7 mouse cellular contexts compared by ENCODE assay signal in the genomic region with DNA sequence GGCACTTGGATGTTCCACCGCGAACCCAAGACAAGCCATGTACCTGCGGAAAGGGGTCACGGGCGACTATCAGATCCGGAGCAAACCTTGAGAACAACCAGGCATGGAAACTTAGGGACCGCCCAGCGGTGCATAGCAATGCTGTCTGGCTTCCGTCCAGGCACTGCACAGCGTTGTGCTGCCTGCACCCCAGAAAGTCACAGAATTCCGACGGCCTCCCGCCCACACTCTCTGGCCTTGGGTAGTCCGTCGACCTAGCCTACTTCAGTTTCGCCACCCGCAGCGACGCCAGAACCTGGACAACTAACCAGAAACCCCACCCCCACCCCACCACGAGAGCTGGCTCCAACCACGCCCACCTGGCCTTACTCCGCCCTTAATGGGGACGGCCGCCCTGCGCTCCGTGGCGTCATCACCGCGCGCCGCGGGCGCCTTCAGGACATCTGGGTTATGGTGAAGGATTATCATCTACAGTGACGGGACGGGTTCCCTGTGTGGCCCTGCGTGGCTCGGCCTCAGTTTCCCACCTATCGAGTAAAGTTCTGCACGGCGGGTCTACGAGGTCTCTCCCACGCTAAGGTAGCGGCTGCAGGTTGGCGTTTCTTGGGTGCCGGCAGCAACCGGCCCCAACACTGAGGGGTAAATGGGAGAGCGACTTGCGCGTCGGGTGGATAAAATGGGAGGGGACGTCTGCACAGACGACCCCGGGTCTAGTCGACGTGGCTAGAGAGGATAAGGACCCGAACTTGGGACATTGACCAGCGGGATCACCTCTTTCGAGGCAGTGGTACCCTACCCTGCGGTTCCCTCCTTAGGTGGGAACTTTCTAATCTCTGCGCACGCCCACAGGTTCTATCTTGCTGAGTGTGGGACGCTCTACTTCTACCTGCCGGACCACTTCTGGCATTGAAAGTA. TPM values are rescaled to one million over a fixed set of nuclear protein-coding genes. Genes with fewer than 3 reads are reported as not detected.
DNase-seq lines count a peak whose midpoint lies in the region; ATAC-seq lines count a peak whose summit lies in the region.

Gene Mrpl55, plus strand, starts transcription at position 406 of the 915 bp plus-strand sequence.

- no peaks in the 10 kb centered on the region for H3K9me3 ChIP-seq in intestine, embryonic 14.5 days (ENCODE audit: control insufficient read depth, low read length)
- no peaks in the 10 kb centered on the region for H3K9me3 ChIP-seq in midbrain, embryonic 11.5 days (ENCODE audit: control insufficient read depth, low read length)

- H3K4me1 ChIP-seq in intestine, embryonic 14.5 days (replicated peaks; ENCODE audit: control insufficient read depth, insufficient read depth, low read length) = peaks cover 14% of the 10 kb centered on the region
- peaks cover 4% of the 10 kb centered on the region; the same call in 1 of the 2 replicates for H3K4me1 ChIP-seq in midbrain, embryonic 11.5 days (ENCODE audit: control insufficient read depth, insufficient read depth, low read length)

- H3K4me3 ChIP-seq in intestine, embryonic 14.5 days (ENCODE audit: low read depth, low read length) = peak within 1 kb of the TSS; percentile 79
- peak within 1 kb of the TSS; percentile 84 for H3K4me3 ChIP-seq in midbrain, embryonic 11.5 days (ENCODE audit: low read depth, low read length)

- H3K27ac ChIP-seq in intestine, embryonic 14.5 days (ENCODE audit: low read depth) = peak within 1 kb of the TSS; percentile 71
- no peak within 1 kb of the TSS for H3K27ac ChIP-seq in midbrain, embryonic 11.5 days (ENCODE audit: low read depth, low read length)

- peak within 1 kb of the TSS; percentile 70 for H3K9ac ChIP-seq in intestine, embryonic 14.5 days (ENCODE audit: low read length)
- H3K9ac ChIP-seq in midbrain, embryonic 11.5 days (ENCODE audit: low read length) = peak within 1 kb of the TSS; percentile 75

- H3K36me3 ChIP-seq in intestine, embryonic 14.5 days (ENCODE audit: control insufficient read depth, insufficient read depth, low read length) = peaks cover 44% of the 10 kb centered on the region
- H3K36me3 ChIP-seq in midbrain, embryonic 11.5 days (ENCODE audit: control insufficient read depth, insufficient read depth, low read length) = peaks cover 2% of the 10 kb centered on the region; the same call in 1 of the 2 replicates

- H3K27me3 ChIP-seq in intestine, embryonic 14.5 days (replicated peaks; ENCODE audit: control insufficient read depth, insufficient read depth, low read length) = no peaks in the 10 kb centered on the region
- no peaks in the 10 kb centered on the region for H3K27me3 ChIP-seq in midbrain, embryonic 11.5 days (ENCODE audit: control insufficient read depth, insufficient read depth, low read length)

- peak within 1 kb of the TSS; percentile 97 for H3K4me2 ChIP-seq in intestine, embryonic 14.5 days (ENCODE audit: low read length)
- peak within 1 kb of the TSS; percentile 86 for H3K4me2 ChIP-seq in midbrain, embryonic 11.5 days

- peak; percentile 94 to 96 for DNase-seq in adrenal gland, adult (ENCODE audit: inconsistent age in 2 of 2, low spot score in 1 of 2)
- peak; percentile 97 for DNase-seq in embryo, embryonic 10 days (ENCODE audit: low spot score)
- DNase-seq in gastrocnemius, postnatal 14 days = peak; percentile 97
- peak; percentile 99 for DNase-seq in intestine, embryonic 14.5 days (ENCODE audit: low spot score)
- DNase-seq in left cerebral cortex, postnatal 36 days (ENCODE audit: low spot score in 2 of 2) = peak; percentile 92
- DNase-seq in midbrain, embryonic 11.5 days (ENCODE audit: low spot score, missing footprints) = peak; percentile 99
- DNase-seq in skeletal muscle tissue, adult 2 months (ENCODE audit: low read depth, low spot score) = peak; percentile 95

- under 1% methylated on average over 63 of the region's 63 CpGs for WGBS in intestine, embryonic 14.5 days
- WGBS in midbrain, embryonic 11.5 days = under 1% methylated on average over 62 of the region's 63 CpGs

- intact Hi-C loops in gastrocnemius, postnatal 14 days (cut with DNase I; ENCODE audit: low total_unique reads) = no loop called here
- intact Hi-C loops in left cerebral cortex, postnatal 36 days (cut with DNase I) = no loop called here

- peak; percentile 93 for ATAC-seq in intestine, embryonic 14.5 days (replicated peaks; ENCODE audit: low FRiP score, low TSS enrichment, low read depth)
- ATAC-seq in midbrain, embryonic 11.5 days (ENCODE audit: low FRiP score) = peak; percentile 93

RNA-seq across cellular contexts. Expression of gene Mrpl55, which starts in this region (rescaled TPM):
- 10 to 100 TPM; 36.6 to 44.3 TPM for total RNA-seq in gastrocnemius, postnatal 14 days (2021)
- 107 and 117 TPM in 2 replicates for polyA plus RNA-seq in intestine, embryonic 14.5 days (2014; fragmentation: Nextera tagmentation; extraction: Ambion mirVana)
- total RNA-seq in left cerebral cortex, postnatal 36 days (2021) = 10 to 100 TPM; 33.5 to 39.2 TPM
- polyA plus RNA-seq in midbrain, embryonic 11.5 days (2014; fragmentation: Nextera tagmentation; extraction: Ambion mirVana) = 88.7 and 93.3 TPM in 2 replicates
